Mouse (Mus musculus): Measurements from ENCODE around the gene Vps33b. TPM values are rescaled to one million over a fixed set of nuclear protein-coding genes. Genes with fewer than 3 reads are reported as not detected.
A peak's percentile ranks its signal among the peaks of the same experiment; 100 is the strongest.
"Not testable (repeated sequence)": the region's sequence is repeated elsewhere in the genome, so short reads cannot be mapped to it uniquely, and the experiment has no call there.

Gene Vps33b
- polyA plus RNA-seq, 1 experiment, result 30.9 TPM

GRCm38 (mm10) chr7:80324043-80324815, 54.8 kb downstream of the Vps33b start, which contains the start of gene Rccd1:
Gene Rccd1 (minus strand): TSS chr7:80324454.
- DNase-seq, result peak; percentile 97 to 98
- peak within 1 kb of the TSS; percentile 82 for H3K27ac ChIP-seq (ENCODE audit: insufficient read depth, low read length)
- no peaks in the 10 kb centered on the region for H3K27me3 ChIP-seq (ENCODE audit: control insufficient read depth, insufficient read depth, low read length)
- peak; percentile 89 for TF ChIP-seq POLR2A (IDR thresholded peaks at IDR 0.05; ENCODE audit: borderline replicate concordance, insufficient read depth, low read length)
- TF ChIP-seq CTCF (IDR thresholded peaks at IDR 0.05; ENCODE audit: borderline replicate concordance, insufficient read depth, low read depth, low read length), result no peak
- peak within 1 kb of the TSS; percentile 77 for H3K4me3 ChIP-seq (replicated peaks; ENCODE audit: insufficient read depth, low read depth, low read length)
- 2% methylated on average over 38 of the region's 38 CpGs for WGBS
- H3K4me1 ChIP-seq (ENCODE audit: control insufficient read depth, insufficient read depth, low read length), result peaks cover 2% of the 10 kb centered on the region; the same call in 1 of the 2 replicates

GRCm38 (mm10) chr7:80324816-80325119, 55.3 kb downstream of the Vps33b start:
- DNase-seq; H3K27me3 ChIP-seq (ENCODE audit: control insufficient read depth, insufficient read depth, low read length); H3K27ac ChIP-seq (ENCODE audit: insufficient read depth, low read length); H3K4me3 ChIP-seq (replicated peaks; ENCODE audit: insufficient read depth, low read depth, low read length); H3K4me1 ChIP-seq (ENCODE audit: control insufficient read depth, insufficient read depth, low read length): not testable (repeated sequence)
- WGBS, result 38% methylated on average over 5 of the region's 5 CpGs

GRCm38 (mm10) chr7:80325292-80325868, 55.9 kb downstream of the Vps33b start:
- Histone ChIP-seq H3K27me3 (ENCODE audit: control insufficient read depth, insufficient read depth, low read length) (no peaks in the 10 kb centered on the region), H3K4me1 (ENCODE audit: control insufficient read depth, insufficient read depth, low read length) (peaks cover 8% of the 10 kb centered on the region), H3K27ac (ENCODE audit: insufficient read depth, low read length) (no peak overlapping the region), H3K4me3 (replicated peaks; ENCODE audit: insufficient read depth, low read depth, low read length) (no peak overlapping the region)
- TF ChIP-seq POLR2A (IDR thresholded peaks at IDR 0.05; ENCODE audit: borderline replicate concordance, insufficient read depth, low read length), result no peak
- no peak for TF ChIP-seq CTCF (IDR thresholded peaks at IDR 0.05; ENCODE audit: borderline replicate concordance, insufficient read depth, low read depth, low read length)
- no peak for DNase-seq
- WGBS, result 88% methylated on average over 16 of the region's 16 CpGs

GRCm38 (mm10) chr7:80326076-80326475, 56.6 kb downstream of the Vps33b start:
- Histone ChIP-seq H3K4me3 (replicated peaks; ENCODE audit: insufficient read depth, low read depth, low read length) (no peak overlapping the region), H3K4me1 (ENCODE audit: control insufficient read depth, insufficient read depth, low read length) (peaks cover 14% of the 10 kb centered on the region), H3K27ac (ENCODE audit: insufficient read depth, low read length) (no peak overlapping the region), H3K27me3 (ENCODE audit: control insufficient read depth, insufficient read depth, low read length) (no peaks in the 10 kb centered on the region)
- 89% methylated on average over 19 of the region's 19 CpGs for WGBS
- TF ChIP-seq POLR2A (IDR thresholded peaks at IDR 0.05; ENCODE audit: borderline replicate concordance, insufficient read depth, low read length) (no peak), CTCF (IDR thresholded peaks at IDR 0.05; ENCODE audit: borderline replicate concordance, insufficient read depth, low read depth, low read length) (no peak)
- DNase-seq, result no peak

- Histone ChIP-seq H3K27ac (ENCODE audit: insufficient read depth, low read length) (no peak overlapping the region), H3K27me3 (ENCODE audit: control insufficient read depth, insufficient read depth, low read length) (no peaks in the 10 kb centered on the region), H3K4me3 (replicated peaks; ENCODE audit: insufficient read depth, low read depth, low read length) (no peak overlapping the region), H3K4me1 (ENCODE audit: control insufficient read depth, insufficient read depth, low read length) (peaks cover 28% of the 10 kb centered on the region)
- WGBS, result 34% methylated on average over 8 of the region's 8 CpGs
- TF ChIP-seq CTCF (IDR thresholded peaks at IDR 0.05; ENCODE audit: borderline replicate concordance, insufficient read depth, low read depth, low read length), result no peak
- TF ChIP-seq POLR2A (IDR thresholded peaks at IDR 0.05; ENCODE audit: borderline replicate concordance, insufficient read depth, low read length), result no peak
- DNase-seq, result peak; percentile 60 to 76
Observed at GRCm38 (mm10) chr7:80330278-80330677, 60.8 kb downstream of the Vps33b start.

GRCm38 (mm10) chr7:80331433-80331832, 62.0 kb downstream of the Vps33b start:
- no peak overlapping the region for H3K4me3 ChIP-seq (replicated peaks; ENCODE audit: insufficient read depth, low read depth, low read length)
- no peaks in the 10 kb centered on the region for H3K27me3 ChIP-seq (ENCODE audit: control insufficient read depth, insufficient read depth, low read length)
- no peak for DNase-seq
- TF ChIP-seq POLR2A (IDR thresholded peaks at IDR 0.05; ENCODE audit: borderline replicate concordance, insufficient read depth, low read length) (no peak), CTCF (IDR thresholded peaks at IDR 0.05; ENCODE audit: borderline replicate concordance, insufficient read depth, low read depth, low read length) (no peak)
- WGBS, result 60% methylated on average over 19 of the region's 19 CpGs
- H3K27ac ChIP-seq (ENCODE audit: insufficient read depth, low read length), result no peak overlapping the region
- peaks cover 34% of the 10 kb centered on the region for H3K4me1 ChIP-seq (ENCODE audit: control insufficient read depth, insufficient read depth, low read length)

GRCm38 (mm10) chr7:80334848-80335247, 65.4 kb downstream of the Vps33b start:
- H3K27me3 ChIP-seq (ENCODE audit: control insufficient read depth, insufficient read depth, low read length), result no peaks in the 10 kb centered on the region
- DNase-seq, result no peak
- no peak overlapping the region for H3K27ac ChIP-seq (ENCODE audit: insufficient read depth, low read length)
- TF ChIP-seq POLR2A (IDR thresholded peaks at IDR 0.05; ENCODE audit: borderline replicate concordance, insufficient read depth, low read length) (no peak), CTCF (IDR thresholded peaks at IDR 0.05; ENCODE audit: borderline replicate concordance, insufficient read depth, low read depth, low read length) (no peak)
- 89% methylated on average over 4 of the region's 4 CpGs for WGBS
- no peak overlapping the region for H3K4me3 ChIP-seq (replicated peaks; ENCODE audit: insufficient read depth, low read depth, low read length)
- H3K4me1 ChIP-seq (ENCODE audit: control insufficient read depth, insufficient read depth, low read length), result peaks cover 42% of the 10 kb centered on the region

GRCm38 (mm10) chr7:80336932-80337331, 67.5 kb downstream of the Vps33b start:
- peaks cover 23% of the 10 kb centered on the region for H3K4me1 ChIP-seq (ENCODE audit: control insufficient read depth, insufficient read depth, low read length)
- DNase-seq, result no peak
- H3K4me3 ChIP-seq (replicated peaks; ENCODE audit: insufficient read depth, low read depth, low read length), result no peak overlapping the region
- TF ChIP-seq CTCF (IDR thresholded peaks at IDR 0.05; ENCODE audit: borderline replicate concordance, insufficient read depth, low read depth, low read length) (no peak), POLR2A (IDR thresholded peaks at IDR 0.05; ENCODE audit: borderline replicate concordance, insufficient read depth, low read length) (no peak)
- H3K27me3 ChIP-seq (ENCODE audit: control insufficient read depth, insufficient read depth, low read length), result no peaks in the 10 kb centered on the region
- H3K27ac ChIP-seq (ENCODE audit: insufficient read depth, low read length), result no peak overlapping the region
- WGBS, result 62% methylated on average over 3 of the region's 3 CpGs

All from cerebellum, adult 2 months (tissue).